Mouse (Mus musculus): ENCODE results near the gene Banp. TPM values are rescaled to one million over a fixed set of nuclear protein-coding genes. Genes with fewer than 3 reads are reported as not detected.

The Banp gene
- polyA plus RNA-seq, 1 experiment from 2014 or later = 42.3 TPM

GRCm38 (mm10) chr8:121943057-121943540 lies 6.5 kb upstream of the Banp start:
- 11% methylated on average over 2 of the region's 2 CpGs for WGBS
- ATAC-seq (ENCODE audit: insufficient number of reproducible peaks, insufficient read depth, low FRiP score, low TSS enrichment, low read depth) = no peak
- no peaks in the 10 kb centered on the region for H3K9me3 ChIP-seq

GRCm38 (mm10) chr8:121943716-121944115 lies 5.8 kb upstream of the Banp start:
- no peak overlapping the region for H3K4me3 ChIP-seq (replicated peaks)
- no peaks in the 10 kb centered on the region for H3K36me3 ChIP-seq
- H3K9ac ChIP-seq (replicated peaks) = no peak overlapping the region
- ATAC-seq (ENCODE audit: insufficient number of reproducible peaks, insufficient read depth, low FRiP score, low TSS enrichment, low read depth) = no peak
- no peaks in the 10 kb centered on the region; the same call in 1 of the 2 replicates for H3K27me3 ChIP-seq
- no peak overlapping the region for H3K27ac ChIP-seq
- peaks cover 20% of the 10 kb centered on the region for H3K4me1 ChIP-seq (replicated peaks)
- no peaks in the 10 kb centered on the region for H3K9me3 ChIP-seq
- no peak overlapping the region for H3K4me2 ChIP-seq
- 84% methylated on average over 8 of the region's 8 CpGs for WGBS

More at GRCm38 (mm10) chr8:121943057-121943540, 6.5 kb upstream of the Banp start:
- H3K27me3 ChIP-seq = no peaks in the 10 kb centered on the region; the same call in 1 of the 2 replicates
- no peak overlapping the region for H3K9ac ChIP-seq (replicated peaks)
- no peak overlapping the region for H3K27ac ChIP-seq
- H3K4me2 ChIP-seq = no peak overlapping the region
- no peaks in the 10 kb centered on the region for H3K36me3 ChIP-seq
- H3K4me3 ChIP-seq (replicated peaks) = no peak overlapping the region
- peaks cover 14% of the 10 kb centered on the region for H3K4me1 ChIP-seq (replicated peaks)

DNA sequence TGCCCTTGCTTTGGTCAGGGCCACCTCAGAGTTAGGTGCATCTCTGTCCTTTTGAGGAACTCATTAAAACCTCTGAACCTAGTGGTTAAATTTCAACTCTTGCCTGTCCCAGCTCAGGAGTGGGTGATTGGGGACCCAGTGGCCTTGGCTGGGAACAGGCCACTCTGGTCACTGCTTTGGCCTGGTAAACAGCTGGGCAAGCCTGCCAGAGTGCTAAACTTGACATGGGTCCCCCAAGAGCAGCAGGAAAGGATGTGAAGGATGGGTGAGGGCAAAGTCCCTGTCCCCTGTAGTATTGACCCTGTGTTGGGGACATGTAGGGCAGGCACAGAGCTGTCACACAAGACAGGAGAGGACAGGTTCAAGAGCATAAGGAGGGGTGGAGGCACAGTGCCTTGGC lies 4.7 kb upstream of the Banp start, which contains the start of gene Car5a:
Gene Car5a (minus strand): TSS at position 74 of the 400 bp plus-strand sequence.
- ATAC-seq (ENCODE audit: insufficient number of reproducible peaks, insufficient read depth, low FRiP score, low TSS enrichment, low read depth) = no peak
- no peak within 1 kb of the TSS for H3K27ac ChIP-seq
- H3K36me3 ChIP-seq = no peaks in the 10 kb centered on the region
- no peaks in the 10 kb centered on the region; the same call in 1 of the 2 replicates for H3K27me3 ChIP-seq
- no peaks in the 10 kb centered on the region for H3K9me3 ChIP-seq
- H3K4me2 ChIP-seq = no peak within 1 kb of the TSS
- no peak within 1 kb of the TSS for H3K9ac ChIP-seq (replicated peaks)
- peaks cover 28% of the 10 kb centered on the region for H3K4me1 ChIP-seq (replicated peaks)
- no peak within 1 kb of the TSS for H3K4me3 ChIP-seq (replicated peaks)

GRCm38 (mm10) chr8:121946351-121946750 lies 3.2 kb upstream of the Banp start:
- 81% methylated on average over 7 of the region's 7 CpGs for WGBS
- H3K36me3 ChIP-seq = no peaks in the 10 kb centered on the region
- peaks cover 28% of the 10 kb centered on the region for H3K4me1 ChIP-seq (replicated peaks)
- no peaks in the 10 kb centered on the region; the same call in 1 of the 2 replicates for H3K27me3 ChIP-seq
- H3K4me2 ChIP-seq = no peak overlapping the region
- no peak overlapping the region for H3K9ac ChIP-seq (replicated peaks)
- no peak overlapping the region for H3K4me3 ChIP-seq (replicated peaks)
- no peak overlapping the region for H3K27ac ChIP-seq
- no peak for ATAC-seq (ENCODE audit: insufficient number of reproducible peaks, insufficient read depth, low FRiP score, low TSS enrichment, low read depth)
- no peaks in the 10 kb centered on the region for H3K9me3 ChIP-seq

DNA sequence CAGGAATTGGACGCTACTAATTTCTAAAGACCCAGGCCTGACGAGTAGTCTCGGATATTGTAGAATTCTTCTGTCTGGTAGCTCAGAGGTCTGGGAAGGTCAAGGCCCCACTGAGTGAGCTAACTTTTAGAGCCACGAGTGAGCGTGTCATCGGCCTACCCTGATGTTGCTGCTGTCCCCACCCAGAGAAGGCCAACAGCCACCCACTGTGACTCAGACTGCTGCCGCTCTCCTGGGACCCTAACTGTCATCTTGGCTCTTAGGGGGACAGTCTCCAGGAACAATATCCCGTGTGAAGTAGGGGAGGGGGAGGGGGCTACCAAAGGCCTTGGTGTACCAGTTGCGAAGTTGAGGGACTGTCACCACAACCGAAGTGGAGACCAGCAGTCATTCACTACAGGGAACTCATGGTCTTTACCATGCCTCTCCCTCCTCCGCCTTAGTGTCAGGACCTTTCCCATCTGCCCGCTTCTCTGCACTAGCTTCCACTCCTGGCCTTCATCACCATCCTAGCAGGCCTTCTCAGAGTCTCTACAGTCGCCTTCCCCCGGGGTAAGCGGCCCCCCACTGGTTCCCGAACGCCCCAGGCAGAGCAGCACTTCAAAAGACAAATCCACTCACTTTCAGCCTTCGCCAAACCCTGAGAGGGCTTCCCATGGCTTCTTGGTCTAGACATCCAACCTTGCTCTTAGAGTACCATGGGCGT lies 2.4 kb upstream of the Banp start:
- Histone ChIP-seq H3K27me3 (no peaks in the 10 kb centered on the region; the same call in 1 of the 2 replicates), H3K9ac (replicated peaks) (peak overlapping the region; percentile 57), H3K4me3 (replicated peaks) (peak overlapping the region; percentile 40), H3K9me3 (no peaks in the 10 kb centered on the region), H3K27ac (peak overlapping the region; percentile 95), H3K36me3 (no peaks in the 10 kb centered on the region), H3K4me1 (replicated peaks) (peaks cover 37% of the 10 kb centered on the region), H3K4me2 (peak overlapping the region; percentile 70)
- 31% methylated on average over 19 of the region's 19 CpGs for WGBS
- no peak for ATAC-seq (ENCODE audit: insufficient number of reproducible peaks, insufficient read depth, low FRiP score, low TSS enrichment, low read depth)

DNA sequence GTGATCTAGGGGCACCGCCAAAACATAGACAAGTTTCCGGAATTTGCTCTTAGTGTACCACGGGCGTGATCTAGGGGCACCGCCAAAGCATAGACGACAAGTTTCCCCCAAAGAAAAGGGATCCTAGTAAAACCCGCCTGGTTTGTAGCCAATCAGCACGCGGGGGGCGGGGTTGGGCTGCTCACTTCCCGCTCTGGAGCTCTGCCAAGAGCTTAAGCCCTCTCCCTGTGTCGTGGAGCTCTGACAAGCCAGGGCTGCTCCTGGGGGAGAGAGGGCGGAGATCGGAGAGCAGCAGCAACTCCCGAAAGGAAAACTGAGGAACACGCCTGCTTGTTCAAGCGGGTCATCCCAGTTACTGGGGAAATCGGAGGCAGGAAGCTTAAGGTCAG lies 1.8 kb upstream of the Banp start:
- Histone ChIP-seq H3K36me3 (peaks cover 2% of the 10 kb centered on the region; the same call in 1 of the 2 replicates), H3K9ac (replicated peaks) (peak overlapping the region; percentile 57), H3K4me1 (replicated peaks) (peaks cover 42% of the 10 kb centered on the region), H3K4me2 (peak overlapping the region; percentile 70), H3K27me3 (no peaks in the 10 kb centered on the region; the same call in 1 of the 2 replicates), H3K4me3 (replicated peaks) (peak overlapping the region; percentile 40), H3K9me3 (no peaks in the 10 kb centered on the region), H3K27ac (peak overlapping the region; percentile 95)
- peak; percentile 41 for ATAC-seq (ENCODE audit: insufficient number of reproducible peaks, insufficient read depth, low FRiP score, low TSS enrichment, low read depth)
- 1% methylated on average over 18 of the region's 18 CpGs for WGBS

GRCm38 (mm10) chr8:121948321-121949145 lies 1.0 kb upstream of the Banp start:
- Histone ChIP-seq H3K4me1 (replicated peaks) (peaks cover 44% of the 10 kb centered on the region), H3K9me3 (no peaks in the 10 kb centered on the region), H3K4me3 (replicated peaks) (peak overlapping the region; percentile 40), H3K4me2 (peak overlapping the region; percentile 70), H3K27ac (peak overlapping the region; percentile 95), H3K36me3 (peaks cover 10% of the 10 kb centered on the region), H3K27me3 (no peaks in the 10 kb centered on the region; the same call in 1 of the 2 replicates), H3K9ac (replicated peaks) (peak overlapping the region; percentile 57; the same call in 1 of the 2 replicates)
- ATAC-seq (ENCODE audit: insufficient number of reproducible peaks, insufficient read depth, low FRiP score, low TSS enrichment, low read depth) = no peak
- 60% methylated on average over 19 of the region's 19 CpGs for WGBS

DNA sequence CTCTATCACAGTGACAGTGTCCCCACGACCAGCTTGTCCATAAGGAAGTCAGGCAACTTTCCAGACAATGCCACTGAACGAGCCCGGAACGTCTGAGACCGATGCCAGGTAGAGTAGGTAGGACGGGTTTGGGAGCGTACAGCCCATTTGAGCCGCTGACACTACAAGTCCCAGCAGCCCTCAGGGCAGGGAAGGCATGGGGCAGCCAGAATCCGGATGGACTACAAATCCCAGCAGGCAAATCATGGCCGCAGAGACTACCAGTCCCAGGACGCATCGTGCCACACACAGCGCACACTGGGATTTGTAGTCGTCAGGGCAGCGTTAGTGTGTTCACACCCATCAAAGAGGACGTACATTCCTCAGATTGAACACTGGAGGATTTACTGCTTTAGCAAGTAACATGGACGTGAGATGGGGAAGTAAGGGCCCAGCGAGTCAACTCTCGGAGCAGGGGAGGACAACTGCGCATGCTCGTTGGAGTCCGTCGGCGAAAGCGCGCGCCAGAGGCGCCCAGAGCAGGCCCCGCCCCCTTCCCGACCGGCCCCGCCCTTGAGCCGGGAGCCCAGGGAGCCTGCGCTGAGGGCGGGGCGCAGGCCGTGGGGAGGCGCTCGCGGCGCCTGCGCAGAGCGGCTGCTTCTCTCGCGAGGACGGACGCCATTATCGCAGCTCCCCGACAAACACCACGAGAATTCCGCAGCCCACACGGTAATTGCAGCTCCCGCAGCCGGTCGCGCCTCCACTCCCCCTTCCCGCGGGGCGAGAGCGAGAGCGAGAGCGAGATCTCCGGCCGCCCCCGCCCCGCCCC lies 595 bp downstream of the Banp start:
- peaks cover 55% of the 10 kb centered on the region for H3K4me1 ChIP-seq (replicated peaks)
- peak overlapping the region; percentile 91 for H3K27ac ChIP-seq
- ATAC-seq (ENCODE audit: insufficient number of reproducible peaks, insufficient read depth, low FRiP score, low TSS enrichment, low read depth) = peak; percentile 95
- H3K4me3 ChIP-seq (replicated peaks) = peak overlapping the region; percentile 95
- peak overlapping the region; percentile 98 for H3K9ac ChIP-seq (replicated peaks)
- under 1% methylated on average over 65 of the region's 66 CpGs for WGBS
- peaks cover 26% of the 10 kb centered on the region for H3K36me3 ChIP-seq
- peak overlapping the region; percentile 81 for H3K4me2 ChIP-seq
- H3K9me3 ChIP-seq = no peaks in the 10 kb centered on the region
- no peaks in the 10 kb centered on the region for H3K27me3 ChIP-seq

GRCm38 (mm10) chr8:121950749-121951655 lies 1.5 kb downstream of the Banp start:
- peaks cover 34% of the 10 kb centered on the region for H3K36me3 ChIP-seq
- peak overlapping the region; percentile 98 for H3K9ac ChIP-seq (replicated peaks)
- no peaks in the 10 kb centered on the region for H3K27me3 ChIP-seq
- peaks cover 55% of the 10 kb centered on the region for H3K4me1 ChIP-seq (replicated peaks)
- under 1% methylated on average over 94 of the region's 97 CpGs for WGBS
- no peak for ATAC-seq (ENCODE audit: insufficient number of reproducible peaks, insufficient read depth, low FRiP score, low TSS enrichment, low read depth)
- peak overlapping the region; percentile 91 for H3K27ac ChIP-seq
- H3K9me3 ChIP-seq = no peaks in the 10 kb centered on the region
- H3K4me3 ChIP-seq (replicated peaks) = peak overlapping the region; percentile 95
- peak overlapping the region; percentile 81 for H3K4me2 ChIP-seq

GRCm38 (mm10) chr8:121951656-121952009 lies 2.1 kb downstream of the Banp start:
- H3K27ac ChIP-seq = no peak overlapping the region
- peak overlapping the region; percentile 98 for H3K9ac ChIP-seq (replicated peaks)
- H3K9me3 ChIP-seq = no peaks in the 10 kb centered on the region
- ATAC-seq (ENCODE audit: insufficient number of reproducible peaks, insufficient read depth, low FRiP score, low TSS enrichment, low read depth) = no peak
- peaks cover 53% of the 10 kb centered on the region for H3K4me1 ChIP-seq (replicated peaks)
- peak overlapping the region; percentile 95 for H3K4me3 ChIP-seq (replicated peaks)
- no peaks in the 10 kb centered on the region for H3K27me3 ChIP-seq
- 37% methylated on average over 7 of the region's 7 CpGs for WGBS
- peak overlapping the region; percentile 81 for H3K4me2 ChIP-seq
- H3K36me3 ChIP-seq = peaks cover 39% of the 10 kb centered on the region
